Mouse (Mus musculus) heart, embryonic 13.5 days (tissue): ENCODE data around the gene Pla2g6. TPM values are rescaled to one million over a fixed set of nuclear protein-coding genes. Genes with fewer than 3 reads are reported as not detected.

Experiments
- ATAC-seq: fragments of 200-750 bp; cut with Nextera tagmentation; 2 replicates; pipeline ENCODE4 v1.8.0; 2017; ENCODE audit warnings: moderate TSS enrichment; ENCODE audit not compliant: insufficient number of reproducible peaks, low FRiP score, low TSS enrichment; ENCODE audit errors: extremely low read depth
- H3K27ac ChIP-seq: fragments of 300-500 bp; sonication (generic); replicated peaks from 2 replicates; pipeline ENCODE4 v1.5.1; 2015; ENCODE audit warnings: moderate library complexity, mild to moderate bottlenecking, inconsistent platforms
- H3K27me3 ChIP-seq: fragments of 300-500 bp; sonication (generic); replicated peaks from 2 replicates; pipeline ENCODE4 v1.6.1; 2015; ENCODE audit warnings: mild to moderate bottlenecking, inconsistent platforms
- H3K36me3 ChIP-seq: fragments of 300-500 bp; sonication (generic); 2 replicates; pipeline ENCODE4 v1.6.1; 2015; ENCODE audit warnings: mild to moderate bottlenecking, inconsistent platforms
- H3K4me1 ChIP-seq: fragments of 300-500 bp; sonication (generic); 2 replicates; pipeline ENCODE4 v1.6.1; 2015; ENCODE audit warnings: inconsistent platforms
- H3K4me2 ChIP-seq: fragments of 300-500 bp; sonication (generic); 2 replicates; pipeline ENCODE4 v1.6.1; 2015; ENCODE audit warnings: inconsistent platforms, mild to moderate bottlenecking, moderate library complexity
- H3K4me3 ChIP-seq: fragments of 300-500 bp; sonication (generic); 2 replicates; pipeline ENCODE4 v1.5.1; 2015; ENCODE audit warnings: moderate library complexity, mild to moderate bottlenecking, inconsistent platforms
- H3K9ac ChIP-seq: fragments of 300-500 bp; sonication (generic); 2 replicates; pipeline ENCODE4 v1.6.1; 2015; ENCODE audit warnings: inconsistent platforms, mild to moderate bottlenecking, moderate library complexity
- H3K9me3 ChIP-seq: fragments of 300-500 bp; sonication (generic); 2 replicates; pipeline ENCODE4 v1.6.1; 2016; ENCODE audit warnings: inconsistent platforms
- WGBS: fragments of 180-500 bp; shearing (Covaris S2); methylation state at CpG from one replicate; pipeline ENCODE4 v1.1.7; 2015; ENCODE audit warnings: mixed read lengths; 5-methylcytosine and 5-hydroxymethylcytosine counted together
- polyA plus RNA-seq: library from polyadenylated mRNA; unstranded; fragments of >200 nt; fragmentation: Nextera tagmentation; extraction: Ambion mirVana; gene quantifications from 2 replicates; pipeline ENCODE4 v1.2.1, GENCODE M21; 2015

Pla2g6 gene
- polyA plus RNA-seq, 1 experiment from 2014 or later = 12.2 TPM

GRCm38 (mm10) chr15:79329979-79330363 is 1.8 kb upstream of the Pla2g6 start:
- Histone ChIP-seq H3K4me3 (no peak overlapping the region), H3K4me2 (no peak overlapping the region), H3K4me1 (peaks cover 25% of the 10 kb centered on the region), H3K27ac (no peak overlapping the region), H3K36me3 (no peaks in the 10 kb centered on the region), H3K9me3 (no peaks in the 10 kb centered on the region), H3K9ac (no peak overlapping the region), H3K27me3 (no peaks in the 10 kb centered on the region)
- 84% methylated on average over 6 of the region's 6 CpGs for WGBS
- no peak for ATAC-seq

DNA sequence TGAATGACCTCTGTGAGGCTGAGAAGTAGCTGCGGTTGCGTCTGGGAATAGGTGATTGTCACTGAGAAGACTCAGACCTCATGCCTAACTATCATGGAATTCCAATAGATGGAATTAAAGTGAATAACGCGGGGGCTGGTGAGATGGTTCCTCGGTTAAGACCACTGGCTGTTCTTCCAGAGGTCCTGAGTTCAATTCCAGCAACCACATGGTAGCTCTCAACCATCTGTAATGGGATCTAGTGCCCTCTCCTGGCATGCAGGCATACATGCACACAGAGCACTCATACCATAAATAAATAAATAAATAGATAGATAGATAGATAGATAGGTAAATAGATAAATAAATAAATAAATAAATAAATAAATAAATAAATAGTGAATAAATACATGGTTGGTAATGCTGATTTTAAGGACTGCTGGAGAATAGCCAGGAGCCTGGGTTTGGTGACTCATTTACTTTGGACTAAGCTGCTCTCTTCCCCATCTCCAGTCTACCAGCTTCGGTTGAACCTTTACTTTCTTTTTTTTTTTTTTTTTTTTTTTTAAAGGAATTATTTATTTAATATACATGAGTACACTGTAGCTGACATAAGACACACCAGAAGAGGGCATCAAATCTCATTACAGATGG is 1.3 kb upstream of the Pla2g6 start:
- H3K4me3 ChIP-seq = no peak overlapping the region
- no peaks in the 10 kb centered on the region for H3K9me3 ChIP-seq
- no peak overlapping the region for H3K9ac ChIP-seq
- H3K27me3 ChIP-seq = no peaks in the 10 kb centered on the region
- no peak for ATAC-seq
- no peak overlapping the region for H3K4me2 ChIP-seq
- no peak overlapping the region for H3K27ac ChIP-seq
- H3K4me1 ChIP-seq = peaks cover 27% of the 10 kb centered on the region
- H3K36me3 ChIP-seq = no peaks in the 10 kb centered on the region
- WGBS = 97% methylated on average over 6 of the region's 6 CpGs

DNA sequence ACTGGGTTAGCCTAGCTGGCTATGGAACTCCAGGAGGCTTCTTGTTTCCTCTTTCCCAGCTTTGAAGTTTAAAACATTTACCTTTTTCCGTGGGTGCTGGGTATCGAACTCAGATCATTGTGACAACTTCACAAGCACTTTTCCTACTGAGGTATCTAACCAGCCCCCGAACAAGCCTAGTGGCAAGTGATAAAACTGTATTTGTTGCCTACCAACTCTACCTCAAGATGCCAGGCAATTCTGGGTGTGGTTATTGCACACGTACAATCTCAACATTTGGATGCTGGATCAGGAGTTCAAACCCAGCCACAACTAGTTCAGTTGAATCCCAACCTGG is 717 bp upstream of the Pla2g6 start:
- 81% methylated on average over 4 of the region's 4 CpGs for WGBS
- Histone ChIP-seq H3K27ac (peak overlapping the region; percentile 81; the same call in 1 of the 2 replicates), H3K9ac (no peak overlapping the region), H3K27me3 (no peaks in the 10 kb centered on the region), H3K4me1 (peaks cover 33% of the 10 kb centered on the region), H3K36me3 (no peaks in the 10 kb centered on the region), H3K4me2 (peak overlapping the region; percentile 79), H3K4me3 (no peak overlapping the region), H3K9me3 (no peaks in the 10 kb centered on the region)
- ATAC-seq = no peak

GRCm38 (mm10) chr15:79326971-79327961 is 924 bp downstream of the Pla2g6 start:
- WGBS = 15% methylated on average over 20 of the region's 20 CpGs
- Histone ChIP-seq H3K9ac (peak overlapping the region; percentile 84), H3K27me3 (no peaks in the 10 kb centered on the region), H3K4me1 (peaks cover 49% of the 10 kb centered on the region), H3K27ac (peak overlapping the region; percentile 89), H3K4me3 (peak overlapping the region; percentile 63), H3K4me2 (peak overlapping the region; percentile 79), H3K9me3 (no peaks in the 10 kb centered on the region), H3K36me3 (no peaks in the 10 kb centered on the region)
- ATAC-seq = no peak

DNA sequence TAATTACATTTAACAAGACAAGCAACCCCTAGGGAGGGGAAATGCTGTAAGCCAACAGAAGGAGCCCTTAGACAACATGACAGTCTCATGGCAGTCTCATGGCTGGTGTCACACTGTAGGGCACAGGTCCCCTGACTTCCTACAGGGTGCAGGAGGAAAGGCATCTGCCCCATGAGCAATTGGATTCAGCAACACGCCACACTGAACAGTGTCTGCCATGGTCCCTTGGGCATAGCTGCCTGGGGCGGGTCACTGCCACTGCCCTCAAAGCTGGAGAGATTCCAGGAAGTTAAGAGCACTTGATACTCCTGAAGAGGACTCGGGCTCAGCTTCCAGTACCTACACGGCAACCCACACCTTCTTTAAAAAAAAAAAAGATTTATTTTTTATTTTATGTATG is 1.9 kb downstream of the Pla2g6 start:
- Histone ChIP-seq H3K27ac (0 out of 2 replicates have a peak overlapping the region, but pooled peaks have one; percentile 7), H3K9me3 (no peaks in the 10 kb centered on the region), H3K4me2 (peak overlapping the region; percentile 79), H3K4me1 (peaks cover 59% of the 10 kb centered on the region), H3K9ac (no peak overlapping the region), H3K36me3 (no peaks in the 10 kb centered on the region), H3K27me3 (no peaks in the 10 kb centered on the region), H3K4me3 (no peak overlapping the region)
- 50% methylated on average over 4 of the region's 4 CpGs for WGBS
- no peak for ATAC-seq

DNA sequence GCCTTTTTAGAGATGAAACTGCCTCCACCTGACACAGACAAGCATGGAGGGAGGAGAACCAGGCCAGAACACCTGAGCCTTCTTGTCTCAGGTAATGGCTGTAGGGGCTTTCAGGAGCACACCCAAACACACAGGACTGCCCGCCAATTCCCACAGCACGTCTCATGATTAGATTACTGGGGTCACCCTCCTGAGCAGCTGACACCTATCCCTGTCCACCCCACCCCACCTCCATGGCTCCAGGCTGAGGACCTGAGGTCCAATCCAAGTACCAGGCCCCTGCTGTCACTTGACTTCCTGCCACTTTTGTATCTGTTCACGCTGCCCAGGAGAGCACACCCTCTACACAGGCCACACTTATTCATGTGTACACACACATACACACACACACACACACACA is 2.4 kb downstream of the Pla2g6 start:
- peaks cover 60% of the 10 kb centered on the region for H3K4me1 ChIP-seq

DNA sequence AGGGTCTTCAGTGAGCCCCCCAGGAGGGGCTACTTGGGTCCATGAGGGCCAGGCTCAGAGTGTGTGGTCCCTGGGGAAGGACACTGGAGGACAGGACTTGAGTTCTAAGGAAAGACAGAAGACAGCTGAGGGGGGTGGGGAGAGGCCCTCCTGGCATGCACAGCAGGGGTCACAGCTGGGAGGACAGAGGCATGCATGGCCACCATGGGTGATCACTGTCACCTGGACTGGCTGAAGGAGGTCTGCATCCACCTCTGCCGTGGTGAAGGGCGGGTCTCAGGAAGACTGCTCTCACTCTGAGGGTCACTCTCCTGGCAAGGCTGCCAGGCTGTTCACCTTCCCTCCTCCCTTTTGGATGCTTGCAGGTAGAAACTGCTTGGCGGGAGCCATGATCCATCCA is 3.8 kb downstream of the Pla2g6 start:
- peak overlapping the region; percentile 75 for H3K27ac ChIP-seq
- no peak overlapping the region for H3K4me3 ChIP-seq
- no peak for ATAC-seq
- WGBS = 82% methylated on average over 3 of the region's 3 CpGs
- no peaks in the 10 kb centered on the region for H3K27me3 ChIP-seq
- H3K4me2 ChIP-seq = no peak overlapping the region
- H3K4me1 ChIP-seq = peaks cover 60% of the 10 kb centered on the region
- no peaks in the 10 kb centered on the region for H3K9me3 ChIP-seq
- H3K9ac ChIP-seq = no peak overlapping the region
- H3K36me3 ChIP-seq = no peaks in the 10 kb centered on the region

More for the DNA sequence above, 2.4 kb downstream of the Pla2g6 start:
- H3K27ac ChIP-seq = 0 out of 2 replicates have a peak overlapping the region, but pooled peaks have one; percentile 7
- no peak overlapping the region for H3K4me3 ChIP-seq
- no peak overlapping the region for H3K9ac ChIP-seq
- WGBS = 57% methylated on average over 3 of the region's 3 CpGs
- H3K36me3 ChIP-seq = no peaks in the 10 kb centered on the region
- no peaks in the 10 kb centered on the region for H3K27me3 ChIP-seq
- no peak overlapping the region for H3K4me2 ChIP-seq
- H3K9me3 ChIP-seq = no peaks in the 10 kb centered on the region
- ATAC-seq = no peak

GRCm38 (mm10) chr15:79323791-79324155 is 4.4 kb downstream of the Pla2g6 start:
- Histone ChIP-seq H3K4me3 (no peak overlapping the region), H3K4me1 (peaks cover 60% of the 10 kb centered on the region), H3K9me3 (no peaks in the 10 kb centered on the region), H3K4me2 (no peak overlapping the region), H3K36me3 (no peaks in the 10 kb centered on the region), H3K9ac (no peak overlapping the region), H3K27ac (peak overlapping the region; percentile 75), H3K27me3 (no peaks in the 10 kb centered on the region)
- WGBS = 54% methylated on average over 4 of the region's 4 CpGs
- no peak for ATAC-seq

GRCm38 (mm10) chr15:79322991-79323790 is 5.0 kb downstream of the Pla2g6 start:
- Histone ChIP-seq H3K27ac (peak overlapping the region; percentile 75), H3K36me3 (no peaks in the 10 kb centered on the region), H3K4me1 (peaks cover 60% of the 10 kb centered on the region), H3K9me3 (no peaks in the 10 kb centered on the region), H3K4me3 (no peak overlapping the region), H3K27me3 (no peaks in the 10 kb centered on the region), H3K9ac (peak overlapping the region; percentile 48), H3K4me2 (0 out of 2 replicates have a peak overlapping the region, but pooled peaks have one; percentile 18)
- no peak for ATAC-seq
- WGBS = 64% methylated on average over 6 of the region's 6 CpGs

GRCm38 (mm10) chr15:79322281-79322990 is 5.8 kb downstream of the Pla2g6 start:
- no peak for ATAC-seq
- WGBS = 41% methylated on average over 11 of the region's 11 CpGs

More at GRCm38 (mm10) chr15:79322281-79322990, 5.8 kb downstream of the Pla2g6 start:
- Histone ChIP-seq H3K27ac (peak overlapping the region; percentile 75), H3K4me1 (peaks cover 58% of the 10 kb centered on the region), H3K4me2 (0 out of 2 replicates have a peak overlapping the region, but pooled peaks have one; percentile 18), H3K36me3 (0 out of 2 replicates have a peak, but pooled peaks cover 3% of the 10 kb centered on the region), H3K9me3 (no peaks in the 10 kb centered on the region), H3K4me3 (no peak overlapping the region), H3K9ac (peak overlapping the region; percentile 48; the same call in 1 of the 2 replicates), H3K27me3 (no peaks in the 10 kb centered on the region)
